Mouse (Mus musculus) ES-CJ7 (cell line): Measurements from ENCODE around the gene Guk1.

Source experiments
- DNase-seq: peaks from one replicate; pipeline ENCODE4 v3.0.0; 2011; ENCODE audit warnings: low read depth, low spot score

Gene Guk1

GRCm38 (mm10) chr11:59163255-59164236, 28.5 kb downstream of the Guk1 start, which contains the start of gene Iba57:
Gene Iba57 (minus strand): TSS chr11:59163739.
- DNase-seq: peak; percentile 100

GRCm38 (mm10) chr11:59162443-59163254, 29.4 kb downstream of the Guk1 start:
- no peak for DNase-seq

GRCm38 (mm10) chr11:59161398-59161797, 30.6 kb downstream of the Guk1 start:
- no peak for DNase-seq

GRCm38 (mm10) chr11:59159558-59159957, 32.5 kb downstream of the Guk1 start:
- DNase-seq: no peak

GRCm38 (mm10) chr11:59159099-59159498, 32.9 kb downstream of the Guk1 start:
- DNase-seq: no peak

GRCm38 (mm10) chr11:59155900-59156299, 36.1 kb downstream of the Guk1 start:
- no peak for DNase-seq

GRCm38 (mm10) chr11:59154220-59154619, 37.8 kb downstream of the Guk1 start:
- no peak for DNase-seq

GRCm38 (mm10) chr11:59151729-59152128, 40.3 kb downstream of the Guk1 start:
- DNase-seq: peak; percentile 67

GRCm38 (mm10) chr11:59149302-59149701, 42.7 kb downstream of the Guk1 start:
- DNase-seq: no peak

- DNase-seq: no peak
These were observed 49.0 kb downstream of the Guk1 start for GRCm38 (mm10) chr11:59142962-59143361.

- DNase-seq: peak; percentile 45
These were observed 50.1 kb downstream of the Guk1 start for GRCm38 (mm10) chr11:59141772-59142370.

- no peak for DNase-seq
These were observed 53.2 kb downstream of the Guk1 start for GRCm38 (mm10) chr11:59138537-59139486.

GRCm38 (mm10) chr11:59136994-59137706, 54.9 kb downstream of the Guk1 start:
- DNase-seq: no peak

- DNase-seq: peak; percentile 23
These were observed 56.0 kb downstream of the Guk1 start, which contains the start of gene Obscn for GRCm38 (mm10) chr11:59135904-59136452. Gene Obscn (minus strand): TSS chr11:59136402.

GRCm38 (mm10) chr11:59135051-59135820, 56.8 kb downstream of the Guk1 start:
- peak; percentile 28 for DNase-seq

- no peak for DNase-seq
These were observed 57.5 kb downstream of the Guk1 start for GRCm38 (mm10) chr11:59134373-59134997.
